ENCODE assay signal across 13 mouse cellular contexts in genomic region chr5:53455459-53455858, GRCm38 (mm10).
"Had no signal": no experiment of that assay in that cellular context is flagged by ENCODE, and none has a peak within 500 bp of the region (broad histone marks: within the 10 kb centered on the region; RNA-seq: fewer than 3 reads in every experiment).

No protein-coding gene starts in this region.

- H3K27me3 ChIP-seq: megakaryocyte, embryonic 14.5 days; midbrain, embryonic 13.5 days; midbrain, embryonic 15.5 days; neural tube, embryonic 12.5 days had no signal

- H3K4me1 ChIP-seq: midbrain, embryonic 13.5 days; midbrain, embryonic 15.5 days; neural tube, embryonic 12.5 days had no signal

- H3K4me2 ChIP-seq: midbrain, embryonic 11.5 days; midbrain, embryonic 13.5 days; midbrain, embryonic 15.5 days; neural tube, embryonic 12.5 days had no signal

- H3K27ac ChIP-seq: liver, embryonic 14.5 days; midbrain, embryonic 13.5 days; midbrain, embryonic 15.5 days; neural tube, embryonic 12.5 days had no signal

- ATAC-seq: midbrain, embryonic 13.5 days; midbrain, embryonic 15.5 days had no signal

- H3K9ac ChIP-seq: liver, embryonic 14.5 days; midbrain, embryonic 13.5 days; midbrain, embryonic 15.5 days; neural tube, embryonic 12.5 days had no signal

- H3K36me3 ChIP-seq: midbrain, embryonic 13.5 days; midbrain, embryonic 15.5 days; neural tube, embryonic 12.5 days had no signal

- H3K9me3 ChIP-seq: megakaryocyte, embryonic 14.5 days; midbrain, embryonic 13.5 days; midbrain, embryonic 15.5 days; neural tube, embryonic 12.5 days had no signal

- H3K4me3 ChIP-seq: megakaryocyte, embryonic 14.5 days; midbrain, embryonic 13.5 days; midbrain, embryonic 15.5 days; neural tube, embryonic 12.5 days had no signal

- DNase-seq: lung, adult 2 months; lung, postnatal 10 days; lung, postnatal 4 days; right cerebral cortex, postnatal 14 days; thymus, adult 2 months; thymus, postnatal 25 days; thymus, postnatal 4 days had no signal
